Mouse (Mus musculus) gastrocnemius, postnatal 36 days (tissue): ENCODE results near the gene Snx18. TPM values are rescaled to one million over a fixed set of nuclear protein-coding genes. Genes with fewer than 3 reads are reported as not detected.

ENCODE experiments used
- DNase-seq, 2 experiments: peaks; one replicate each; pipeline ENCODE4 v3.0.0; 2022
- intact Hi-C: fragments of 180-260 bp; cut with DNase I; formaldehyde crosslinking; loops from one replicate; pipeline ENCODE4 v1.15.1; 2025
- total RNA-seq, 2 experiments: library from RNA; stranded (reverse); gene quantifications; 2 replicates each; pipeline ENCODE4 v1.2.3; 2021

Gene Snx18
- total RNA-seq, 2 experiments from 2014 or later, result 9.3 TPM

DNA sequence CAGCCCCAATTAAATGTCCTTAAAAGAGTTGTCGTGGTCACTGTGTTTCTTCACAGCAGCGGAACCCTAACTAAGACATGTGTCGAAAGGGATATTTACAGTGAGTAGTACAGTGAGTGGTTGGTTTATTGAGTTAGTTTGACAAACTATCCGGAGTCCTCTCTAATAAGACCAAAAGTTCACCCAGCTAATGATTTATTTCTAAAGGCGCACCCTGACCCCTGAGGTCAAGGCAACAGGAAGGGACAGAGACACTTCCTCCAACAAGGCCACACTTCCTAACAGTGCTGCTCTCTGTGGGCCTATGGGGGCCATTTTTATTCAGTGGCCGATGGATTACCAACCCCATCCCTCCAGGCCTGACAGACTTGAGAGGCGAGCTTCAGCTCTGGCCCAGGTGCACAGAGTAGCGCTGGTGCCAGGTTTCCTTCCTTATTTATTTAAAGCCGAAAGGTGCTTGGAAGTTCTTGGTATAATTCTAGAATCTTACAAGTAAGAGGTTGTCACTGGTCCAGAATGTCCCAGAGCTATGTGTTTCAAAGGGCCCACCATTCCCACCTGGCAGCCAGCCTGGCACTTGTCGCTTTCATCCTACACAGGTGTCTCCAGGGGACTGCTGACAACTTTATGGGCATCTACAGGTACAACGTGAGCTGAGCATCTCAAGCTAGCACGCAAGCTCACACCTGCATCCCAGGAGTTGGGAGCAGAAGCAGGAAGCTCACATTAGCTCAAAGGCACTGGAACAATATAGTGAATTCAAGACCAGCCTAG lies 16.3 kb downstream of the Snx18 start:
- no peak for DNase-seq
- intact Hi-C loops, result no loop called here

DNA sequence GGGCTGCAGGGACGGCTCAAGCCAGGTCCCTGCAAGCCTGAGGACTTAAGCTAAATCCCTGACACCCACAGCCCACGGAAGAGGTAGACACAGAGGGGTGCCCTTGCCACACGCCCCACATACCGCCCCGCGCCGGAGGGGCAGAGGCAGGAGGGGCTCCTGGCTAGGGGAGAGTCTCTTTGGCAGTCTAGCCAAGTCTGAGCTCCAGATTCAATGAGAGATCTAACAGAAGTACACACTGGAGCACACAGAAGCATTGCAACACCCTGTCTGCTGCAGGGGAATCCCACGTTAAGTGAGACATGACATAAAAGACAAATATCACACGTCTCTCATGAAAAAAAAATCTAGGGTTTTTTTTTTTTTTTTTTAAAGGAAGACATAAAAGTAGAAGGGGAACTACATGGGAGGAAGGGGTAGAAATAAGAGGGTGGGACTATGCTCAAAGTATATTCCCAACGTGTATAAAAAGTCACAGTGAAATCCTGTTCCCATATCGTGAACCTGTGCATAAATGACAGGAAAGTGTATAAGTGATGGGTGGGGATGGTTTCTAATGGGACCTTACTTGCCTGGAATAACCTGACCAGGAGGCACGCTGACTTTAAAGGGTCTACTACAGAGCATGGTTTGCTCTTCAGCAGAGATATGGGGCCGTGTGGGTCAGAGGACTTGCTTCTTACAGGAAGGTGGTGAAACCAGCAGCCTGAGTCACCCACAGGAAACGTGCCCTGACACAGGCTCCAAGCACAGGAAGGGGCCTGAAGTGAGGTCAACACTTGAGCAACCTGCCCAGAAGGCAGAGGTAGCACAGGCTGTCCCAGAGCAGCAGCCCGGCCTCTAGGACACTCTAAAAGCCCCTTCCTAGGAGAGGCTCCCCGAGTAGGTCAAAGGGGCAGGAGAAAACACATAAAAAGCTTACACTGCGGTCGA lies 17.6 kb downstream of the Snx18 start:
- intact Hi-C loops, result no loop called here

DNA sequence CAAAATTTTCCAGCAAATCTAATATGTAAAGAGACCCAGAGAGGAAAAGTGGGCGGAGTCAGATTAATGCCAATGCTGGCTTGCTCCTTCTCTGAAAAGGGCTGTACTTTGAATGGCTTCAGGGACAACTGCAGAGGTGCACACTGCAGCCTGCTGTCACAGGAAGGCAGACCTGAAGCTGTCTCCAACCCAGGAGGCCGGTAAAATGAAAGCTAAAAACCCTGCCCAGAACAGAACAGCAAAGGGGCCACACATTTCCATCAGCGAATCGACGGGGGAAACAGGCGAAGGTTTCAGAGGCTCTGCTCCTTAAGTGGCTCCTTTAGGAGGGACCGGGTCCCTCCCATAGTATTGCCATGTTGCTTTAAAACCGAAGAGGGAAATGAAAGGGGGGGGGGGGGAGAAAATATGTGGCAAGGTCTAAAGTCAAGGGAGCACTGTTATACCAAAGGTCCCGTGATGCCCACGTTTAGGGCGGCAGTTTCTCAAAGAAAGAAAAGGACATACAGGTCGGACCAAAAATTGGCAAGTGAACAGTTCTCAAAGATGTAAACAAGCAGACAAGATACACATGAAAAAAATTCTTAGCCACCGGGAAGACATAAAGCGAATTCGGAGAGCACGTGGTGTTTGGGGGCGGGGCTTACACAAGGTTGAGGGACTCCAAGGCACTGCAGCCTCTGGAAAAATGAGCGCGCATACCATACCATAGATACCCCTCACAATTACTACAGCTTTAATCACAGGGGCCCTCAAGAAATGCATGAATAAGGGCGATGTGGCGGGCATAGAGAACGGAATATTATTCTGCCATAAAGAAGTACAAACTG lies 18.4 kb downstream of the Snx18 start:
- DNase-seq, result no peak
- intact Hi-C loops, result no loop called here

More for the DNA sequence above, 17.6 kb downstream of the Snx18 start:
- DNase-seq, result no peak

DNA sequence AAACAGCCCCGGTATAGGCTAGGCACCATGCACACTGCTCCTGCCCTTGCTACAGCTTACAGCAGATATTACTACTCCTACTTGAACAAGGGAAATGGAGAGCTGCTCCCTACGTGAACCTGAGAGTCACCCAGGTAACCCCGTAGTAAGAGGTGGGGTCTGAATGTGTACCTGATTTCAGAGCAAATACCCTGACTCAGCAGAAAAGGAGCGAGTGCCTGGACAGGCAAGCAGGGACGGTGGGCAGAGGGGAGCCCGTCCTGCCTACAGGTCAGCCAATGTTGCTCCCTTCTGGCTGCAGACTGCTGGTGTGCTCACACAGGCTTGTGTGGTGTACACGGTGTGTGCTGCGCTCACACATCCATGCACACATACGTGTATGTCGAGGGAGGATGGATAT lies 20.7 kb downstream of the Snx18 start:
- DNase-seq, result no peak
- intact Hi-C loops, result no loop called here

DNA sequence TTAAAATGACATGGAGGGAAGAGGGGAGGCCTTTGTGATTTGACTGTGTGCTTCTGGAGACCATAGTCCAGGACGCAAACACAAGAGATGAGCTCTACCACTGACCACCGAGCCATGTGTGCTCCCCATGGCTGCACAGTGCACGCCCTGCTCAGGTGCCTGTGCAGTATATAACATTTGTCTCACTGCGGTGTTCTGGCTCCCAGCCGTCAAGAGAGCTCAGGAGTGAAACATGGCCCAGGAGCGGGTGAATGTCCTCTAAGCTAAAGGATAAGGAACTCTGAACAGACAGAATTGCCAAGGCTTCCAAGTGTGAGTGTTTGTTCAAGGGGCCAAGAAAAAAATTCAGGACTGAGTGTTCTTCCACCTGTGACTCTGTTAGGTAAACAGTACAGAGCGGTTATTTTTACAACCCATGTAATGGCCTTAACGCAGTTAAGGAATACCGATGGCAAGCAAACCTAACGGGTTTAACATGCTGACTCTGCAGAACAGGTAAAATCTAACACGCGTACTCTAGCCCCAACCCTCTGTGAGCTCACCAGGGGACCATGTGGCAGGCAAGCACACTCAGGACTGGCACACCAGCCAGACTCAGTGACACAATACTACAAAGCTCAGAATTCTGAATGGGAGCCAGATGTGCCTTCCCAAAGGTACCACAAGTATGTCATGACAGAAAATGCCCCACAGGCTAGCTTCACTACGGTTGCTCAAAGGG lies 21.4 kb downstream of the Snx18 start:
- DNase-seq, result no peak
- intact Hi-C loops, result no loop called here

DNA sequence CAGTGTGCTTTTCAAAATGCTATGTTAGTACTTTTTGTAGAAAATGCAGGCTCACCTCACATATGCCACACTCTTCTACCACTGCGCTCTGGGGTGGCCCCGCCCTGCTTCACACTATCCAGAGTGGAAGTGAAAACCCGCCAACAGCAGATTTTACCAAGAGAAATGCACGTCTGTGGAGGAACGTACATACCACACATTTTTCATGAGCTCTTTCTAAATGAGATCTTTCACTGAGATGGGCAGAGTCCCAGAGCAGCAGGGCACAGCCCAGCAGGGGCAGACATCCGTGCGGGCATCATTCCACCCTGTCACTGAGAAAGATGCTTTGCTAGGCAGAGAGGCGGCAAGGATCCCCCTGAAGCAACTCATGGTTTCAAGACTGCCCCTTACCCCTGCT lies 22.4 kb downstream of the Snx18 start:
- no peak for DNase-seq
- intact Hi-C loops, result no loop called here

DNA sequence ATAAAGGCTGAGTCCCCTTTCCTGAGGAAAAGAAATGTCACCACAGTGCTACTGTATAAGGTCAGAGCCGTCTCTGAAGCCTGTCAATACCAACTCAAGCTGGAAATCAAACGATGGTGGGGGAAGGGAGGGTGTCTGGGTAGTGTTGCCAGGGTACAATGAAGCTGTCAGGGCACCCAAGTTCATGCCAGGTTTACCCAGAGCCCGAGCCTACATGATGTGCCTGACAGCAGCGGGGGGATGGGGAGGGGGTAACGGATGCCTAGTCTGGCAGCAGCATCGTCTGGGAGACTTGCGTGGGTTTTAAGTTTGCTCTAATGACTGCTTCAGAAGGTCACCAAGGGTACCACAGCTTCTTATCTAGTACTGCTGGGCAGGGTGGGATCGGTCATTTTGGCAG lies 23.1 kb downstream of the Snx18 start:
- intact Hi-C loops, result no loop called here

DNA sequence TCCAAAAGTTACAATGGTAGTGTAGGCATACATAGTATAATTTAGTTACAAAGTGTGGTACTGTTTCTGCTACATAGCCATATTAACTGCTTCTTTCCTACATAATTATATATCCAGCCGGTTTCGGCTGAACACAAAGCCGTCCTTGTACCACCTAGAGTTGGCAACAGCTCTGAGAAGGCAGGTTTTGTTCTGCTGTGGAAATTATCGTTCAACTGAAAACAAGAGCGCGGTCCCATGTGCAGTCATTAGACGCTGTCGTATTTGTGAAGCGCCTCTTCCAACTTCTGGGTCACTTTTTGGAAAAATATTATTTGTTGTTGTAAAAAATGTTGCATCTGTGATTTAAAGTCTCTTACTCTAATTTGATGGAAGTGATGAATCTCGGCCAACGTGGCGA lies 24.0 kb downstream of the Snx18 start:
- DNase-seq, result no peak
- intact Hi-C loops, result no loop called here

More for the DNA sequence above, 23.1 kb downstream of the Snx18 start:
- DNase-seq, result no peak

DNA sequence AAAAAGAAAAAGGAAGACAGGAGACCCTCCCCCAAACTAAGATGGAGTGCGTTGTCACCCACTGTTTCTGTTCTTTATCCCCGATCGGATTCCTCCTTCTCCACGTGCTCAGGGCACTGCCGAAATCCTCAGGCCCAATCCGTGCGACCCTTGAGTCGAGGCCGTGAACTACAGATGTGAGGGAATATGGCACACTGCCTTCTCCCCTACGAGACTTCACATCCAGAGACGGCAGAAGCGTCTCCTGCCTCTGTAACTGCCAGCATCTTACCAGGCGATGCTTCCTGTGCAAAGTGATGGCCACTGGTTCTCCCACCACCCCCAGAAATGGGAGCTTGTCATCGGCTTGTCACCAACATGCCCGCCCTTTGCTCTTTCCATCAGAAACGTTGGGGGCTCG lies 24.7 kb downstream of the Snx18 start:
- no peak for DNase-seq
- intact Hi-C loops, result no loop called here

DNA sequence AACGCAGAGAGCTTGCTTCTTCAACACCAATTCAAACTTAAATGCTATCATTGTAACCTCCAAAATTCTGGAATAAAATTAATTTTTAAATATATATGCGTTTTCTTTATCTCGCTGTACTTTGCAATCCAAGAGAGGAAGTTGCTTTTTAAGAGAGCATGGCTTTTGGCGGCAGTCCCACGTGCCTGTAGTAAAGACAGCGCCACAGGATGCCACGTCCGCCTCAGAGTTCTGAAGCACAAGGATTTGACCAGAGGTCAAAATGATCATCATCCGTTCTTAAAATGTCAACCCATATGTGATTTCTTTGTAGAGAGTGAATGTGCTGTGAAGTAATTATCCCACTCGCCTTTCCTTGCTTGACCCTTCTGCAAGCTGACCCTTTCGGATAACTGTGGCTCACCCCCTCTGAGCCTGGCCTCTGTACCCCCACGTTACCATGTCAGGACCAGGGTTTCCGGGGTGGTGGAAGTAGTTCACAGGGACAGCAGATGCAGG lies 25.6 kb downstream of the Snx18 start:
- no peak for DNase-seq
- intact Hi-C loops, result no loop called here

DNA sequence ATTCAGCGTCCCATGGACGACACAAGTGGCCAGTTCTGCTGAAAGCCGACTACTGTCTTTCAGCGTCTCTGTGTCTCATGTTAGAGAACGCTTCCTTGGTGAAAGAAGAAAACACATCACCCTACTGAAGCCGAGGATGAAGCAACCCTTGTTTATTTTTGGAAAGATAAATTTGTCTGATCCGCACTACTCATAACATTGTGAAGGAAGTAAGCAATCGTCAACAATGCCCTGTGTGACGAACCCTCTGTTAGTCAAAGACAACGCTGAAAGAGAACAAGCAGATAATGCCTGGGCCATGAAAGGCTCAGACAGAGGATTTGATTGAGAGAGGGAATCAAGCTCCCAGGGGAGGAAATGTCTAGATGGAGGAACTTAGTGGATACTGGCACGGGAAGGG lies 27.0 kb downstream of the Snx18 start:
- intact Hi-C loops, result no loop called here
- no peak for DNase-seq

DNA sequence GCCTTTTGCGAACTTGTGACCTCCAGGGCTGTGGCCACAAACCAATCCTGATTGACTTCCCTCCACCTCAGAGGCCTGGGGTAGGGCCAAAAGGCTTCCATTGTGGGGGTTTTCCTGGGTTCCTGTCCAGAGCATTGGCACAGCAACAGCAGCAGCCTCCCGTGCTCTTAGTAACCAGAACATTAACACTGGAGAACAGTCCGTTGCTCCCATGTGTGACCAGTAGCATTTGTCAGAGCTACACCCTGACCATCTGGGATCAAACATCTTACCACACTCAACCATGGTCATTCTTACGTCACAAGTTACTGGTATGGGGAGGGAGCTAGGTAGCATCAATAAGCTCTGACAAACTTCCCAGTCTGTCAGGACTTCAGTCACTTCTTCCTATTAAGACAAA lies 28.1 kb downstream of the Snx18 start:
- no peak for DNase-seq
- intact Hi-C loops, result no loop called here

DNA sequence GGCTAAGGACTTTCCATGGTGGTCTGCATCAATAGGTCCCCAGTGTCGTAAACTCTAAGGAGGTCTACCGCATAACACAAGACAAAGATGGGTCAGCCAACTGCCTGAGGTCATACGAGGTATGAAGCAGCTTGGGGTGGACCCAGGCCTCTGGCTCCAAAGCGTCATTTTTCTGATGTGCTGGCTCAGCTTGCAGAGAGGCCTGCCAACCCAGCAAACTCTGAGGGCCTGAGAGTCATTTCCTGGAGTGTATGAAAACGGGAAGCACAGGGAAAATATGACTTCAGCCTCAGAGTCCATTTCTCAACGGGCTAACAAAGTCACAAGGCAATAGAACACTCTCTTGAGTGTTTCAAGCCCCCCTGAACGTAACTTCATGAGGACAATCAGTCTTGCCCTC lies 28.9 kb downstream of the Snx18 start:
- intact Hi-C loops, result no loop called here
- DNase-seq, result peak in 1 of 2 experiments; percentile 51

DNA sequence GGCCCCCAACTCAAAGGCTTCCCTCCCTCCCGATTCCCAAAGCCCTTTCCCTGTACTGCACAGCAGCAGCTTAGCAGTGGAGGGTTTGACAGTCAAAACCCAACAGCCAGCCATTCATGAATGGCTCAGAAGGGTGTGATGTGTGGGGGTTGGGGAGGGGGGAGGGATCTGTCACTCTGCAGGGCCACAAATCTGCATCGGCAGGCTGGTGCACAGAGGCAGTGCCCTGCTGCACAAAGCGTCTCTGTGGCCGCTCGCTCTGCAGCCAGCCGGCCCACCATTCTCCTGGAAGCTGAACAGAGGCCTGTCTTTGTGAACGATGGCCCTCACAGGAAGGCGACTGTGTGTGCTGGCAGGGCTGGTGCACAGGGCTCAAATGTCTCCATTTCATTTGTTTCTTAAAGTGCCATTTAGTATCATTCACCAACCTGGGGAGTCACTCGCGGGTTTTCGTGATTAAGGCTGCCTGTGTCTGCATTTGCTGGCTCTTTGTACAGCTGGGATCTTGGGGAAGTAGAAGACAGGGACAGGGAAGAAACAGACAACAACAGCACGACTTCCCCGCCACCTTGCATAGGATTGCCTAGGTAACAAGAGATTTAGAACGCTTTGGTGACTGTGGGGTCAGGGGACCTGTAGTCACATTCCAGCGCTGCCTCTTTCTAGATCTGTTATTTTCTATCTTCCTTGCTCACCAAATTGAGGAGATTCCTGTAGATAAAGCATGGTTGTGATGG lies 31.0 kb downstream of the Snx18 start:
- intact Hi-C loops, result no loop called here
- DNase-seq, result no peak

DNA sequence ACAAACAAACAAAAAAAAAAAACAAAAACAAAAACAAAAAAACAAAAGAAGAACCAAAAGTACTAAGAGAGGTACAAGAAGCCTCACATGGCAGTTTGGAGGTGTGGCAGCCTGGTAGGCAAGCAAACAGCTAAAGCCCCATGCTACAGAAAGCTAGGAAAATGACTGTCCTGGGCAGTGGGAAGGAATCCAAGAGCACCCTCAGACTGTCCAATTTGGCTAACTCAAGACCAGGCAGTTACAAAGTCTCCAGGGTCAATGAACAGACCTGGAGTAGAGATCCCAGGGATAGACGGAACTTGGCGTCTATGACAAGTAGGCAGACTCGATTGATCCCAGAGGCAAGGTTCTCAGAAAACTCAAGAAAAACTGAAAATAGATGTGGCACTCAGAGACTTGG lies 32.8 kb downstream of the Snx18 start:
- DNase-seq, result no peak
- intact Hi-C loops, result no loop called here

DNA sequence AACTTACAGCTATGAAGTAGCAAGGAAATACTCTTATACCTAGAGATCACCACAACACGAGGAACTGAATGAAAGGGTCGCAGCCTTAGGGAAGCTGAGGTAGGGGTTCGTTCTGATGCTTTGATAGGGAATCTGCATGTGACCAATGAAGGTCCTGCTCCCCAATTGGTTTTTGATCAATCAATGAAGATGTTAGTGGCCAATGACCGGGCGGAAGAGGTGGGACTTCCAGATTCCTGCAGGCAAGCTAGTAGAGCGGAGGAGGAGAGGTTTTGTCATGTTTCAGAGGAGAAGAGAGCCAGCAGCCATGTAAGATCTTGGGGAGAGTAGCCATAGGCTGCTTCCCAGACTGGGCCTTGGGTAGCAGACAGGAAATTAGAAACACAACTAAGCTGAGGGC lies 33.9 kb downstream of the Snx18 start:
- intact Hi-C loops, result no loop called here

DNA sequence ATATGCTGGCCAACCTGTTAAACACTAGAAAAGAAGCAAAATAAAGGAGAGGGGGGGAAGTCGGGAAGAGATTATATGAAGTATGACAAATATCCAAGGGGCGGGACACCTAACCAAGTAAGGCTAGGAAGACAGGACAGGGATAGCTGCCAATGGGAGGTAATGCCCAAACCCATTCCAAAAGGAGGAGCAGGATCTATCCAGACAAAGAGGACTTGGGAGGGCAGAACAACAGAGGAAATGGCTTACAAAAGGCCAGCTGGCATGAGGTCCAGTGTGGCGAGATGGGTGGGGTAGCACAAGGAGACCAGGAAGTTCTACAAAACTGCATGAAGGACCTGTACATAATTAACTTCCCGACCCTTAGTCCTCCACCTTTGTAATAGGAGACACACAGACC lies 34.8 kb downstream of the Snx18 start:
- intact Hi-C loops, result no loop called here
- DNase-seq, result no peak

More for the DNA sequence above, 33.9 kb downstream of the Snx18 start:
- no peak for DNase-seq

DNA sequence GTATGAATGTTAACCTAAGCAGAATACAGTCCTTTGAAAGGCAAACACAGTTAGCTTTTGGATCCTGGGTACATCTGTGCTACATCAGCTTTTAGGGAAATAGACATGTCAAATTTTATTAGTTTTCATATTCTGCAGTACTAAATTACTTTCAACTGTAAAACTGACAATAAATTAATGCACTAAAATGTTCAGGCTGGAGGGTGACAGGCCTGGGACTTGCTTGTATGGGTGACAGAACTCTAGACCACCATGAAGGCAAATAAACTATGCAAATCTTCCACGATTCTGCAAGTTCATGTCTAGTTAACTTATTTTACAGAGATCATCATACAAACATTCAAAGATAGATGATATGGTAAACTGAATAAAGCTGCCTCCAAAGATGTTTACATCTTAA lies 36.3 kb downstream of the Snx18 start:
- DNase-seq, result no peak
- intact Hi-C loops, result no loop called here

DNA sequence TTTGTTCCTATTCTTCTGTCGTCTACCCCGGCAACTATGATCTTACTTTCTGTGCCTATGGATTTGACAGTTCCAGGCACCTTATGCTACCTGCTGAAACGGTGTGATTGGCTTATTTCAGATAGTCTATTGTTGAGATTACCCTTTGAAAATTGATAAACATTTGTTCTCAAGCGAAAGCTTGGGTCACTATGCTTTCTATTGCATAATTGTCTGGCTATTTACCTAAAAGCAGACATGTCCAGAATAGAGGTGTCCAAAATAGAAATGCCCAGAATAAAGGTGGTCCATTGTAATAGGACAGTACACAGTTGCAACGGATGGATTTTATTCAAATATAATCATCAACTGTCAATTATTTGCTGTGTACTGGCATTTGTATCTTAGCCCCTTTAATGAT lies 36.9 kb downstream of the Snx18 start:
- intact Hi-C loops, result no loop called here

More for the DNA sequence above, 36.9 kb downstream of the Snx18 start:
- DNase-seq, result no peak
